Mouse (Mus musculus) thymus, adult 18-20 months (tissue): ENCODE measurements around the gene Dapk2.

Experiments used
- DNase-seq, 2 experiments: peaks; one replicate each; pipeline ENCODE4 v3.0.0; 2022; ENCODE audit warnings: mixed read lengths in 2 of 2

The Dapk2 gene

GRCm38 (mm10) chr9:66237742-66238141, 79.7 kb downstream of the Dapk2 start:
- DNase-seq = no peak

- DNase-seq = no peak
Observed at GRCm38 (mm10) chr9:66239173-66239572, 81.2 kb downstream of the Dapk2 start.

- DNase-seq = no peak
Observed at GRCm38 (mm10) chr9:66239691-66240090, 81.7 kb downstream of the Dapk2 start.

- no peak for DNase-seq
Observed at GRCm38 (mm10) chr9:66240493-66240892, 82.5 kb downstream of the Dapk2 start.

- no peak for DNase-seq
Observed at GRCm38 (mm10) chr9:66240991-66241390, 83.0 kb downstream of the Dapk2 start.

- no peak for DNase-seq
Observed at GRCm38 (mm10) chr9:66241722-66242121, 83.7 kb downstream of the Dapk2 start.

GRCm38 (mm10) chr9:66243240-66243639, 85.2 kb downstream of the Dapk2 start:
- no peak for DNase-seq

- no peak for DNase-seq
Observed at GRCm38 (mm10) chr9:66244079-66244478, 86.1 kb downstream of the Dapk2 start.

- no peak for DNase-seq
Observed at GRCm38 (mm10) chr9:66245707-66246106, 87.7 kb downstream of the Dapk2 start.

GRCm38 (mm10) chr9:66249281-66249680, 91.3 kb downstream of the Dapk2 start:
- no peak for DNase-seq

GRCm38 (mm10) chr9:66251159-66251691, 93.2 kb downstream of the Dapk2 start:
- no peak for DNase-seq

- no peak for DNase-seq
Observed at GRCm38 (mm10) chr9:66261741-66262140, 103.7 kb downstream of the Dapk2 start.

GRCm38 (mm10) chr9:66263701-66264100, 105.7 kb downstream of the Dapk2 start:
- no peak for DNase-seq

GRCm38 (mm10) chr9:66265645-66266044, 107.6 kb downstream of the Dapk2 start:
- DNase-seq = no peak

- DNase-seq = no peak
Observed at GRCm38 (mm10) chr9:66266237-66267170, 108.5 kb downstream of the Dapk2 start.

- no peak for DNase-seq
Observed at GRCm38 (mm10) chr9:66268804-66269203, 110.8 kb downstream of the Dapk2 start.

GRCm38 (mm10) chr9:66270038-66270437, 112.0 kb downstream of the Dapk2 start:
- DNase-seq = no peak

- DNase-seq = no peak
Observed at GRCm38 (mm10) chr9:66271726-66272125, 113.7 kb downstream of the Dapk2 start.

- DNase-seq = no peak
Observed at GRCm38 (mm10) chr9:66273632-66274031, 115.6 kb downstream of the Dapk2 start.

- DNase-seq = no peak
Observed at GRCm38 (mm10) chr9:66274657-66275056, 116.6 kb downstream of the Dapk2 start.

GRCm38 (mm10) chr9:66275267-66275991, 117.4 kb downstream of the Dapk2 start:
- DNase-seq = no peak

- DNase-seq = no peak
Observed at GRCm38 (mm10) chr9:66276062-66276461, 118.0 kb downstream of the Dapk2 start.

GRCm38 (mm10) chr9:66276697-66277385, 118.8 kb downstream of the Dapk2 start:
- no peak for DNase-seq
